Mouse (Mus musculus) left cerebral cortex, postnatal 4 days (tissue): ENCODE measurements around the gene Ppp1r14b. TPM values are rescaled to one million over a fixed set of nuclear protein-coding genes. Genes with fewer than 3 reads are reported as not detected.
A peak's percentile ranks its signal among the peaks of the same experiment; 100 is the strongest.
"Not testable (repeated sequence)": the region's sequence is repeated elsewhere in the genome, so short reads cannot be mapped to it uniquely, and the experiment has no call there.

ENCODE experiments used
- DNase-seq: peaks from one replicate; pipeline ENCODE4 v3.0.0-alpha.2; 2022
- intact Hi-C: fragments of 180-260 bp; cut with DNase I; formaldehyde crosslinking; loops from one replicate; pipeline ENCODE4 v1.15.1; 2025
- total RNA-seq, 2 experiments: library from RNA; stranded (reverse); gene quantifications; 2 replicates each; pipeline ENCODE4 v1.2.3; 2021

Gene Ppp1r14b
- total RNA-seq, 2 experiments from 2014 or later: 335 to 369 TPM

DNA sequence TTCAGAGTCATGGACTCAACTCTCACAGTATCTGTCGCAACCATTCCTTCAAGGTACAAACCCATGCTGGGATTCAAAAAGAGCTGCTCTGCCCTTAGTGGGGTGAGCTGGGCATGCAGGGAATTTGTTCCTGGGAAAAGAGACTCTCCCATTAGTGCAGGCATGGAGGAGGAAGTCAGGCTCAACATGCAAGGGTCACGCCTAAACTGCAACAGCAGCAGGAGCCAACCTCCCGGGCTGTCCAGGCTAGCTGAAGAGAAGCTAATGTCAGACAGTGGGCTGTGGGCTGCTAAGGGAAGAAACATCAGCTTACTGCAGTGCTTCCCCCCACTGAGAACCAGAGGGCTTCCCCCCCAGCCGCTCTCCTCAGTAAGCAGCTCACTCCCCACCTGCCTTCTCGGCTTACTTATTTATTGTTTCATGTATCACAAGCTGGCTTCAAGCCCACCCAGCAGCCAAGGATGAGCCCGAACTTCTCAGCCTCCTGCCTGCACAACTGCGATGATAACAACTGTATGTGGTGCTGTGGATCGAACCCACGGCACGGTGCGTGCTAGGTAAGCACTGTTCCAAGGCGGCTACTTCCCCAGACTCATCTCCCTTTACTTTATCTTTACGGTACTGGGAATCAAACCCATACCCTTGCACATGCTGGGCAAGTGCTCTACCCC is 2.4 kb upstream of the Ppp1r14b start:
- intact Hi-C loops: no loop called here
- no peak for DNase-seq

DNA sequence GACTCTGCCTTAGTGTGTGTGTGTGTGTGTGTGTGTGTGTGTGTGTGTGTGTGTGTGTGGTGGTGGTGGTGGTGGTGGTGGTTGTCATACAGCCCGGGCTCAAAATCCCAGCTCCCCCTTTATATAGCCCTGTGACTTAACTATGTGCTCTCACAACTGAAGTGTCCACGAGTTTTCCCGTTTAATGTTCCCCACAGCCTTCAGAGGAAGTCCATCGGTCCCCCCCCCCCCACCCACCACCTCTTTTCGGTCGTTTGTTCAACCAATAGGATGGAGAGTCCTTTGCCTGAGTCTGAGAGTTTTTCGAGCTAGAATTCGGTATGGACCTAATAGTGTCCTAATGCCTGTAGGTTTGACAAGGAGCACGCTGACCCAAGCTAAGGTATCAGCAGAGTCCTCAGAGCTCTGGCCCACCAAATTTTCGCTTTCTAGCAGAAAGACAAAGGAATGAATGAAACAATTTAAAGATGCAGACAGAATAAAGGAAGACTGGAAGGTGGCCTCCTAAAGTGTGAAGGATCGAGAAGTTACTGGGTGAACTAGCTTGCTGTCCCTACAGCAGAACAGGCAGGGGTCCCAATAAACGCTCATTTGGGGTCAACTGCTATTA is 1.1 kb upstream of the Ppp1r14b start:
- no peak for DNase-seq
- intact Hi-C loops: no loop called here

DNA sequence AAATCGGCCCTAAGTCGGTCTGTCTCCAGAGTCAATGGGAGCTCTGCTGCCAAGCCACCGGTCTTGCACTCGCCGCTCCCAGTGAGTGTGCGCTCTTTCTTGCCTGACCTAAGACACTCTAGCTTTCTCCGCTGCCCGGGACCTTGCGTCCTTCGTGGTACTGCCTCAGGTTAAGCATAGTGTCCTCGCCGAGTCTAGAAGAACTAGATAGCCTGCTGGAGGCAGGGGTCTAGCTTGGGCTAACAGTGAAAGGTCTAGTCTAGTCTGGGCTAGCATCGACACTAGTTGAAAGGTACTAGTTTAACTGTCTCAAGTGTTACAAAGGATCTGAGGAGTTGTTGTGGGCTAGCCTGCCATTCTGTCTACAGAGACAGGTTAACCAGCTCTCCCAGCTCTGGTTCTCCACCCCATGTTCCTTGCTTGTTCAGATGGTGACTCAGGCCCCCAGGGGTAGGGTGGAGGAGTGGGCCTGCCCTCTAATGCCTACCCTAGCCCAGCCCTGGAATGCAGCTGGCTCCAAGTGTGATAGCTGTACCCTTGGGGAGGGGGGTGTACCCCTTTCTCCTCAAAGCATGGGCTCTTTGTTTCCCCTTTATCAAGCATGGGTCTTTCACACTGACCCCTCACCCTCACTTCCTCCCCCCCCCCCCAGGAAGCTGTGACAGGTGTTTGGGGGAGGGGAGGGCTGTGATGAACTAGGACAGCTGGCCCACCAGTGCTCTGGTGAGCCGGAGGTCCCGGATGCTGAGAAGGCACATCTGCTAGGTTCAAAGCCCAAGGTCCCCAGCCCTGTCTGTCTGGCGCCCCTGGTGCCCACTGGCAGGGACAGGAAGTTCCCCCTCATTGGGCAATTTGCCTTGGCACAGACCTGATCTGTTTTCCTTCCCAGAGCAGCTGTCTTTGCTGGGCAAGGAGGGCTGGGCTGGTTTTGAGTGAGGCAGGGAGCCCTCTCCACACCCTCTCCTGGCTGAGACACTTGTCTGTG is 1.1 kb downstream of the Ppp1r14b start, which contains the start of gene Plcb3:
Gene Plcb3 (minus strand): TSS at position 934 of the 985 bp plus-strand sequence.
- intact Hi-C loops: no loop called here
- peak; percentile 95 for DNase-seq

DNA sequence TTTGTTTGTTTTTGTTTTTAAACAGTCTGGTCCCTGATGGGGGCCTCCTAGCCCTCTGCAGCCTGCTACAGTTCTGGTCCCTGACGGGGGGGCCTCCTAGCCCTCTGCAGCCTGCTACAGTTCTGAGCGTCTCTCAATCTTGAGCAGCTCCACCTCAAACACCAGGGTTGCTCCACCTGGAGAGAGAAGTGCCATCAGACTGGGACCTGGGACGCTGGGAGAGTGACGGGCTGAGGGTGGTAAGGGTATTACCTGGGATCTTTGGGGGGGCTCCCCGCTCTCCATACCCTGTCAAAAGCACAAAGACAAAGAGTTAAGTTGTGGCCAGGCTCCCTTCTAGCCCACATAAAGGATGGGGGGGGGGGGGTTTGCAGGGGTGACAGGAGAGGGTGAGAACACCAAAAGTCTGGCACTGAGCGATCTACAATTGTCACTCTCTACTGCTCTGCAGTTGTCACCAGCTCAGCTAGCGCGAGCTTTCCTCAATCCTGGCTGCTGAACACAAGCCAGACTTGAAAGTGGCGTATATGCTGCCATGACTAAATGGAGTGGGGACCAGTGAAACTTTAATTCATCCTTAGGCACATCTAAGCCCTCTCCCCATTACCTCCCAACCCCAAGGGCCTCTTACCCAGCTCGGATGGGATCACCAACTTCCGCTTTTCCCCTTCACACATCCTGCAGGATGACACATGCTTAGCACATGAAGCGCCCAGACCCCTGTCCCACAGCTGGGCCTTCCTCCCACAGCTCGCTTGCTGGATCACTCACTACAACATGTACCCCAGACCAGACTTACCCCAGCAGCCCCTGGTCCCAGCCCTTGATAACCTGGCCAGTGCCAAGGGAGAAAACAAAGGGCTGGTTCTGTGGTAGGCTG is 3.2 kb downstream of the Ppp1r14b start:
- no peak for DNase-seq
- intact Hi-C loops: no loop called here

DNA sequence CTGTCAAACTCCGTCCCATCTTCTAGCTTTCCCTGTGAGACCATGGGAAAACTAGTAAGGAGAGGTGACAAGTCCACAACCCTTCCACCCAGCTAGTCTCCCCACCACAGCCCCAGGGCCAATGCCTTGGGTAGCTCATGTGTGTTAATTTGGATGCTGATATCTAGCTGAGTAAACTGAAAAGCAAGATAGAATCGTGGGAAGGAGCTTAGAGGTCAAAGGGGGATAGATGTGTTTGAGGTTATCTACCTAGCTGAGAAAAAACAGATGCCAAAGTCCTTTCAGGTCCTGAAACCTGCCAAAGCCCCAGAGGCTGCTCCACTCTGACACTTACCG is 3.8 kb downstream of the Ppp1r14b start:
- intact Hi-C loops: no loop called here
- DNase-seq: no peak

DNA sequence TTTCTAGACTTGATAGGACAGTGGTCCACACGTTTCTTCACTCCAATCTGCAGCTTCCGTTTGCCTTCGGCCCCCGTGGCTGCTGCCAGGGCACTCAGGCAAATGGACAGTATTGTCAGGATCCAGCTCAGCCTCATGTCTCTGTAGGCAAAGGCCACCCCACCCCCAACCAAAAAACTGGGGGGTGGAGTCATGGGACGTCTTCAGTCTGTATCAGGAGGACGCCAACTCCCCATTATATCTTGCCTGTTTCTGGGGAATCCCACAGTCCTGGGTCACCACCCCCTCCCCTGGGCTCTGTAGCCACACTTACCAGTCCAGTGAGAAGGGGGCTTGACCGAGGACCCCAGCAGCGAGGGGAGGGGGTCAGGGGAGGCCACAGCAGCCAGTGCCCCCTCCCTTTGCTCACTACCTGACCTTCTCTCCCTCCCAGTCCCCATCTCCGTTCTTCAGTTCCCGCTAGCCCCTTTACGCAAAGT is 4.3 kb downstream of the Ppp1r14b start:
- intact Hi-C loops: no loop called here
- peak; percentile 41 for DNase-seq

DNA sequence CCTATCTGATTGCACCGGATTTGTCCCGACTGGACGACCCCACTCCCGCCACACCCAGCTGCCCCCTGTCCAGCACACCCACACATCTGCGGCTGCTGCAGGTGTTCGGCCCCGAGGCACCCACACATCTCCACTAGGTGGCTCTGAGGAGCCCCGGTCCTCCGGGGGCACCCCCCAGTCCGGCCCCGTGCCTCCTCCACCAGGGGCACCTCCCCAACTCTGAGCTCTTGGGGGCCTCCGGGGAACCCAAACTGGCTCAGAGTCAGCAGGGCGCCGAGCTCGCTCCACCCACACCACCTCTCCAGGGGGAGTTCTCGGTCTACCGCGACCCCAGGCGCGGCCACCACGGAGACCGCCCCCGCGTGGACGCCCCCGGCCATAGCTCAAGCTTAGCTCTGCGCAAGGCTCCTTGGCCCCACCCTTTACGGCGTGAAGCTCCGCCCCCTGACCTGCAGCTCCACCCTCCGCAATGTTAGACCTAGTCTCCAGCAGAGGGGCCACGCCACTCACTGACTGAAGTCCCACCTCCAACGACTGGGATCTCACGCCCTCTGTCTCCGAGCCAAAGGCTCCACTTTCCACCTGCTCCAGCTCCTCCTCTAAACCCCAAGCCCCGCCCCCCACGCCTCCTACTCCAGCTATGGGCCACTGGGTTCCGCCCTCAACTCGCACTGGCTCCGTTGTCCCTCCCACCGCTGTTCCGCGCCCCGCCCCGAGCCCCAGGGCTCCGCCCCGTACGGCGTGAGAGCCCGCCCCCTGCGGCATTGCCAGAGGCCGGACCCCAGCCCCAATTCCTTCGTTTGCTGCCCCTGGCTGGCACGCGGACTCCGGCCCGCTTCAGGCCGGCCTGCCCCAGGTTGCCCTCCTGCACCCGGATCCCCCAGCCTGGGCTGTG is 5.0 kb downstream of the Ppp1r14b start:
- DNase-seq: peak; percentile 100
- intact Hi-C loops: no loop called here

DNA sequence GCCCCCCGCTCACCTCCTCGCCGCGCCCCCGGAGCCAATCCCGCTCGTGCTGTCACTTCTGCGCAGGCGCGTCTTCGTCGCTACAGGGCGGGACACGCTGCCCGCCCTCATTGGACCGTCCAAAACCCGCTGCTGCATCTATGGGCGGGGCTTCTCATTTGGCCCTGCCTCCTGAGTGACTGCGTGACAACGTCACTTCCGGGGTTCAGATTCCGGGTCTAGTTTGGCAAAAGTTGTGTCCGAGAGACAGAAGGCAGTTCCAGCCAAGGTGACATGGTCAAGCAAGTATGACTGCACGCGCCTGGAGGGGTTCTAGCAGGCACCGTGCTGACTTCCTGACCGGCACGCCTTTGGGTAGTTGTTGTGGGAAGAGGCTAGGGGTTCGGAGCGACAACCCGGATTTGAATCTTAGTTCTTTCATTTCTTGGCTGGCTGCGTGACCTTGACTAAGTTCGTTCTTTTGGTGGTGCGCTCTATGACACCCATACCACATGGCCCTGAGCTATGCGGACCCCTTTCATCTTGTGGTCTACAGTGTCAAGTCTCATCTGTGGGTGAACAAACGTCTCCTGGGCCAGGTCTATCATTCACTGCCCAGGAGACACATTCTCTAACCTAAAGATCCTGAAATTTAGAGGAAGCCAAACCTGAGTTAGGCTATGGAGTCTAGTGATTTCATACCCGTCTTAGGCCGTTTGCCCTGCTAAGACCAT is 5.8 kb downstream of the Ppp1r14b start, which contains the start of gene Fkbp2:
Gene Fkbp2 (minus strand): TSS at position 121 of the 713 bp plus-strand sequence.
- DNase-seq: peak; percentile 99
- intact Hi-C loops: no loop called here

DNA sequence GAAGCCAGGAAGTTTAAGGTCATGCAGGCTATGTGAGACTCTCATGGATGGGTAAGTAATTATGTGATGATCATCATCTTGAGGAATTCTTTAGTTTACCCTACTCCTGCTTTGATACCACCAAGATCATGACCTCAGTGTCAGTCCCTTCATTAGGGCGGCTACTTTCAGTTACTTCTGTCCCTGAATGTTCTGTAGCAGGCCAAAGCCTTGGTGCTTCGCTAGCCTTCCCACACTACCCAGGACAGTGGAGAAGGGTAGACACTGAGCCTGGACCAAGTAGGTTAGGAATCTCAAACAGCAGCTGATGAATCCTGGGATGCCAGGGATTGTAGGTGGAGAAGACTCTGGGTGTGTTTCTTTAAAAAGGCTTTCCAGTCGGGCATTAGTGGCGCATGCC is 6.7 kb downstream of the Ppp1r14b start:
- intact Hi-C loops: no loop called here
- no peak for DNase-seq

DNA sequence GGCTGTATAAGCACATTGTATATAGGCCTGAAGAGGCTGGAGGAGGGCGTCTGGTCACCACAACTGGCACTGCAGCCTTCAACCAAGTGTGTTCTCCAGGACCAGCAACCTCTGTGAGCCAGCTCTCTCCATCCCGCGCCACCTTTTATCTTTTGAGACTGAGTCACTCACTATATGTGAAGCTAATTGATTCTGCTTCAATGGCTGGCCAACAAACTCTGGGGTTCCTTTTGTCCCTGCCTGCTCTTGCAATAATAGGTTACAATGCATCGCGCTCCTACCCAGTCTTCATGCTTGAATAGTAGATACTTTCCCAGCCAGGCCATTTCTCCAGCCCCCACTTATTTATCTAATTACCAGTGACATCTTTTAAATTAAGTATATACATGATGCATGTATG is 8.9 kb downstream of the Ppp1r14b start:
- DNase-seq: no peak
- intact Hi-C loops: no loop called here

DNA sequence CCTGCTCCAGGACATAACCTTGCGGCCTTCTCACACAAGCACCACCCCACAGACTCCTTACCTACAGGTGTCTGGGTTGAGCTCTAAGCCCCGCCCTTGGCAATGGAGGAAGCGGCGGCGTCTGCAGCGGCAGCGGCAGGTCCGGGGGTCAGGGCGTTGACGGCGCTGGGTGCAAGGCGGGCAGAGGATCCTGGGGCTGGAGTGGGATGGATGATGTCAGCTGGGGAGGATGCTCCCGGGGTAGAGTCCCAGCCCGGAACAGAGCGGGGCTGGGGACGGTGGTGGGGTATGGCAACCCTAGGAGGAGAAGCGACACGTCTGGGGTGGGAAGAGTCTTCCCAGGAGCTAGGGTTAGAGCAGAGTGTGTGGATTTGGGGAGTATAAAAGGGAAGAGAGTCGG is 10.5 kb downstream of the Ppp1r14b start:
- DNase-seq: no peak
- intact Hi-C loops: no loop called here

DNA sequence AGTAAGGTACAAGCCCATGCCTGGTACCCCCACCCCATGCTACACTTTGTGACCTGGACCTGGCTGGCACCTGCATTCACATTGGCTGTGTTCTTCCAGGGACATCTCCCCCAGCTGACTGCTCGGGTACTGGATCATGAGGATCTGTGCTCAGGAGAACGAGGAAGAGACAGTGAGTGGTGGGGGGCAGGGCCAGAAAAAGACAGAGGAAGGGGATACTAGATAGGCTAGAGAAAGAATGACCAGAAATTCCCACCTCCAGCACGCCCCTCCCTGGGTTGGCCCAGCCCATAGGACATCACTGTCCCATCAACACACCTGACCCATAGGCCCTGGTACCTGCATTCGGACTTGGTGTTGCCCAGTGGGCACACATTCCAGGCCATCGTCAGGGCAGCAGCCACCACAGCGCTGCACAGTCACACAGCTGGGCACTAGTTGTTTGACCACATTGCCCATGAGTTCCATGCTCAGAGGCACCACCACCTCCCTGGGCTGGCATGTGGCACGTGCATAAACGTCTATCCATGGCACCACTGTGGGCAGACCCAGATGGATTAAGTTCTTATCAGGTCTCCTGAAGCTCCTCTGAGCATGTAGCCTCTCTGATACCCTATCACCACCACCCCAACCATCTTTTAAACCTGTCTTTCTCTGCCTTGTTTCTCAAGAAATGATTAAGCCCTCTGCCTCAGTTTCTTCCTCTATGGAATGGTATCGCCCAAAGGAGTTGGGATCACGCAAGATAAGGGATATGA is 11.4 kb downstream of the Ppp1r14b start:
- DNase-seq: no peak

DNA sequence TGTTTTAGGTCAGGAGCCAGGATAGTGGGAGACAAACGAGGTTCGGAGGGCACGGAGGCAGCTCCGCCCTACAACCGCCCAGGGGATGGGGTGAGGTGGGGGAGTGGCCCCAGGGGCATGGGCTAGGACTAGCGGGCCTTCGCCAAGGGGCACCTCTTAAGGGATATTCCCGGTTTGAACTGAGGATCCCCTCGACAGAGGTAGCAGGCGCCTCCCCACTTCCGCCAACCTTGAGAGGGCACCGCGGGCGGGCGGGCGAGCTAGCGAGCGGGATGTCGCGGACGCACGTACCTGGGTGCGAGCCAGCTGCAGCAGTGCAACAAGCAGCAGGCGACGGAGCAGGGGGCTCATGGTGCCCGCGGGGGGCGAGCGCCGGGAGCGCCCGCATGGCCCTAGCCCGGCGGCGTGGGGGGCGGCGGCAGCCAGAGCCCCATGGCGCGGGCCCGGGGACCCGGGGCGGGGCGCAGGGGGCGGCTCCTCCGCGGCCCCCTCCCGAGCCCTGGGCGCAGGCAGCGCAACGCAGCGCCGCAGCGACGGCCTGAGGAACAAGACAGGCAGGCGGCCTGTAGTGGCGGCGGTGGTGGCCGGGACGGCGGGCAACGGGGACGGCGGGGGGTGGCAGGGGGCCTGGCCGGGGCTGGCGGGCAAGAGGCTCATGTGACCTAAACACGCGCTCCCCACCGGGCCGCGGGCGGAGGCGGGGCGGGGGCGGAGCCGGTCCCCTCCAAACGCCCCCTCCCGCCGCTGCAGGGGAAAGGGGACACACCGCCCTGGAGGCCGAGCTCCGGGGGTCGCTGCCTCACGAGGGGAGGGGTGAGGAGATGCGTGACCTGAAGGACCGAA is 12.5 kb downstream of the Ppp1r14b start, which contains the start of gene Vegfb:
Gene Vegfb (minus strand): TSS at position 591 of the 843 bp plus-strand sequence.
- peak; percentile 73 for DNase-seq
- intact Hi-C loops: no loop called here

More for the DNA sequence above, 11.4 kb downstream of the Ppp1r14b start:
- intact Hi-C loops: no loop called here

DNA sequence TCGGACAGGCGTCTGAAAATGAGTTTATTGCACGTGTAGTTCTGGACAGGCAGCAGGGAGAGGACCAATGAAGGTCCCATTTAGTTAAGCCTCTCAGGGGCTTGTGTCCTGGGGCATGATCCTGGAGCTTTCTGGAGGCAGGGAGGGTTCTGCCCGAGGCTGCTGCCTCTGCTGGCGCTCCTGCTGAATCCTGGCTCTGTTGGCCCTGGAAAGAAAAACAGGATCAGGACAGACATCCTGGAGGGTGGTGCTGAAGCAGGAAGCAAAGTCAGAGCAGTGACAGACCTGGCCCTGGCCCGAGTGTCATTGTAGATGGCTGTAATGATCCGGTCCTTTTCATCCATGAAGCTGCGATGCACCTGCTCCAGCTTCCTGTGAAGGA is 13.1 kb downstream of the Ppp1r14b start:
- no peak for DNase-seq
- intact Hi-C loops: no loop called here

DNA sequence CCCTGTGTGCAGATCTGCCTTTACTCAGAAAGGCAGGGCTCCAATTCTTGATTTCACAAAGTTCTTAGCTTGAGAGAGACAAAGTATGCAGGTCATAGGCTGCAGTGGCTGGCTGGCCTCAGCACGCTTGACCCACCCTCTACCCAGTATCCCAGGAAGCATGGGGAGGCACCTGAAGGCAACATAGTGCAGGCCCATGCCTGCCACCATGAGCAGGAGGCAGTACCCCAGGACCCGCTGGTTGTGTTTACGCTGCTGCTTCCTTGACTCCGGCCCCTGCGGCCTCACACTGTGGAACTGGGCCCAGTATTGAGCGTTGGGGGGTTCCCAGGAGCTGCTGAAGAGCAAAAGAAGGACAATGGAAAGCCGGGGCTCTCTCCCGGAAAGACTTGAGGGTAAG is 14.5 kb downstream of the Ppp1r14b start:
- DNase-seq: no peak
- intact Hi-C loops: no loop called here

DNA sequence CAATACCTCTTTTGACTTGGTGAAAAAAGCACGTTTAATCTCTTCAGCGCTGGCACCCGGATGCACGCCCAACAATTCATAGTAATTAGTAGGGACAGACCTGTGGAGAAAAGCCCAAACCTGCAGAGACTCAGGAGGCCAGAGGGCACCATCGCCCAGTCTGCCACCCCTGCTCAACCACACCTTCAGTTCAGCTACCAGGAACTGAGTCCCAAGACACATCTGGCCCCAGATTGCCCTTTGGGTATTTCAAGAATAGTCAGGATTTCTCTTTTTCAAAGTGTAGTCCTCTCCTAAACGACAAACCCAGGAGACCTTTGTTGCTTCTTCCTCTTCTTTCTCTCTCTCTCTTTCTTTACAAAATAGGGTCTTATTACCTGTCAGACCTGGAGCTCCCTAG is 15.9 kb downstream of the Ppp1r14b start:
- DNase-seq: no peak
- intact Hi-C loops: no loop called here

DNA sequence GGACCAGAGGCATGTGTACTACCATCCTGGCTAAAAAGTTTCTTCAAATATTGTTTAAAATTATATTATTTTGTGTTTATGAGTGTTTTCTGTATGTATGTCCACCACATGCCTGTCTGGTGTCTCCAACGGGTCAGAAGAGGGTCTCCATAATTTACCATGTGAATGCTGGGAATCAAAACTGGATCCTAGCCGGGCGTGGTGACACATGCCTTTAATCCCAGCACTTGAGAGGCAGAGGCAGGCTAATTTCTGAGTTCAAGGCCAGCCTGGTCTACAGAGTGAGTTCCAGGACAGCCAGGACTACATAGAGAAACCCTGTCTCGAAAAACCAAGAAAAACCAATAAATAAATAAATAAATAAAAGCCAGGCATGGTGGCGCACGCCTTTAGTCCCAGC is 16.4 kb downstream of the Ppp1r14b start:
- intact Hi-C loops, DNase-seq: not testable (repeated sequence)
